Mouse (Mus musculus) hindbrain, postnatal 0 days (tissue): Measurements from ENCODE around the gene Ddx31. TPM values are rescaled to one million over a fixed set of nuclear protein-coding genes. Genes with fewer than 3 reads are reported as not detected.

ENCODE experiments used
- ATAC-seq: fragments of 200-750 bp; cut with Nextera tagmentation; 2 replicates; pipeline ENCODE4 v1.8.0; 2017; ENCODE audit warnings: mild to moderate bottlenecking, moderate TSS enrichment, moderate library complexity
- DNase-seq: peaks from one replicate; pipeline ENCODE4 v3.0.0-alpha.2; 2015; ENCODE audit warnings: low spot score
- H3K27ac ChIP-seq: fragments of 300-500 bp; sonication (generic); 2 replicates; pipeline ENCODE4 v1.5.1; 2014; ENCODE audit warnings: mild to moderate bottlenecking
- H3K27me3 ChIP-seq: fragments of 300-500 bp; sonication (generic); 2 replicates; pipeline ENCODE4 v1.6.1; 2014; ENCODE audit warnings: low read length, mixed read lengths; ENCODE audit not compliant: insufficient read depth
- H3K36me3 ChIP-seq: fragments of 300-500 bp; sonication (generic); 2 replicates; pipeline ENCODE4 v1.6.1; 2014; ENCODE audit warnings: low read length, mixed read lengths; ENCODE audit not compliant: insufficient read depth
- H3K4me1 ChIP-seq: fragments of 300-500 bp; sonication (generic); 2 replicates; pipeline ENCODE4 v1.6.1; 2014; ENCODE audit warnings: antibody characterized with exemption, low read length, mixed read lengths; ENCODE audit not compliant: insufficient read depth
- H3K4me2 ChIP-seq: fragments of 300-500 bp; sonication (generic); 2 replicates; pipeline ENCODE4 v1.6.1; 2014; ENCODE audit warnings: low read depth, mild to moderate bottlenecking, low read length, moderate library complexity, mixed read lengths
- H3K4me3 ChIP-seq: fragments of 300-500 bp; sonication (generic); 2 replicates; pipeline ENCODE4 v1.5.1; 2014; ENCODE audit warnings: low read length
- H3K9ac ChIP-seq: fragments of 300-500 bp; sonication (generic); replicated peaks from 2 replicates; pipeline ENCODE4 v1.6.1; 2014; ENCODE audit warnings: mild to moderate bottlenecking, low read length, moderate library complexity, mixed read lengths
- H3K9me3 ChIP-seq: fragments of 300-500 bp; sonication (generic); 2 replicates; pipeline ENCODE4 v1.6.1; 2016; ENCODE audit warnings: low read length, mixed read lengths
- CTCF ChIP-seq: IDR thresholded peaks from 2 replicates; pipeline ENCODE4 v1.5.1; 2016; ENCODE audit warnings: antibody characterized with exemption, control low read depth, low read depth
- WGBS: fragments of 180-500 bp; shearing (Covaris S2); extraction: QIAGEN DNeasy Blood & Tissue Kit; methylation state at CpG from one replicate; pipeline ENCODE4 v1.1.7; 2014; 5-methylcytosine and 5-hydroxymethylcytosine counted together
- polyA plus RNA-seq: library from polyadenylated mRNA; unstranded; fragments of >200 nt; fragmentation: Nextera tagmentation; extraction: Ambion mirVana; gene quantifications from 2 replicates; pipeline ENCODE4 v1.2.1, GENCODE M21; 2015
- total RNA-seq: library from RNA; depleted of rRNA; stranded (reverse); fragments of >200 nt; gene quantifications from 2 replicates; pipeline ENCODE4 v1.2.3, GENCODE M21; 2014

Ddx31 gene
- total and polyA plus RNA-seq, 2 experiments from 2014 or later: 10.2 to 17.4 TPM

- H3K4me2 ChIP-seq: no peak overlapping the region
- no peak for TF ChIP-seq CTCF
- no peaks in the 10 kb centered on the region for H3K9me3 ChIP-seq
- H3K9ac ChIP-seq: no peak overlapping the region
- H3K27me3 ChIP-seq: no peaks in the 10 kb centered on the region
- ATAC-seq (no peak), DNase-seq (no peak)
- H3K4me1 ChIP-seq: no peaks in the 10 kb centered on the region
- H3K27ac ChIP-seq: no peak overlapping the region
- no peak overlapping the region for H3K4me3 ChIP-seq
- WGBS: 74% methylated on average over 2 of the region's 2 CpGs
- H3K36me3 ChIP-seq: no peaks in the 10 kb centered on the region
Measured at GRCm38 (mm10) chr2:28799575-28799974, 40.6 kb upstream of the Ddx31 start.

GRCm38 (mm10) chr2:28803406-28803805 is 36.8 kb upstream of the Ddx31 start:
- no peak for ATAC-seq
- no peak for TF ChIP-seq CTCF
- Histone ChIP-seq H3K27ac (no peak overlapping the region), H3K4me1 (no peaks in the 10 kb centered on the region), H3K4me2 (no peak overlapping the region), H3K36me3 (no peaks in the 10 kb centered on the region), H3K9me3 (no peaks in the 10 kb centered on the region), H3K9ac (no peak overlapping the region), H3K27me3 (no peaks in the 10 kb centered on the region), H3K4me3 (no peak overlapping the region)
- DNase-seq: no peak
- 82% methylated on average over 7 of the region's 7 CpGs for WGBS

- 74% methylated on average over 6 of the region's 6 CpGs for WGBS
Measured at GRCm38 (mm10) chr2:28808841-28809240, 31.4 kb upstream of the Ddx31 start.

GRCm38 (mm10) chr2:28810260-28811013 is 29.8 kb upstream of the Ddx31 start:
- no peak for DNase-seq
- Histone ChIP-seq H3K4me1 (no peaks in the 10 kb centered on the region), H3K9me3 (no peaks in the 10 kb centered on the region), H3K9ac (no peak overlapping the region), H3K4me3 (no peak overlapping the region), H3K4me2 (no peak overlapping the region), H3K36me3 (no peaks in the 10 kb centered on the region), H3K27me3 (no peaks in the 10 kb centered on the region), H3K27ac (no peak overlapping the region)
- 37% methylated on average over 5 of the region's 5 CpGs for WGBS
- ATAC-seq: no peak
- no peak for TF ChIP-seq CTCF

More at GRCm38 (mm10) chr2:28808841-28809240, 31.4 kb upstream of the Ddx31 start:
- H3K36me3 ChIP-seq: no peaks in the 10 kb centered on the region
- DNase-seq (no peak), ATAC-seq (no peak)
- TF ChIP-seq CTCF: no peak
- H3K4me1 ChIP-seq: no peaks in the 10 kb centered on the region
- H3K27me3 ChIP-seq: no peaks in the 10 kb centered on the region
- no peaks in the 10 kb centered on the region for H3K9me3 ChIP-seq
- no peak overlapping the region for H3K27ac ChIP-seq
- H3K9ac ChIP-seq: no peak overlapping the region
- H3K4me2 ChIP-seq: no peak overlapping the region
- no peak overlapping the region for H3K4me3 ChIP-seq

- H3K4me1 ChIP-seq: no peaks in the 10 kb centered on the region
- H3K9ac ChIP-seq: no peak overlapping the region
- H3K9me3 ChIP-seq: no peaks in the 10 kb centered on the region
- no peak for TF ChIP-seq CTCF
- H3K27me3 ChIP-seq: no peaks in the 10 kb centered on the region
- 83% methylated on average over 4 of the region's 4 CpGs for WGBS
- no peak overlapping the region for H3K27ac ChIP-seq
- ATAC-seq: no peak
- peaks cover 5% of the 10 kb centered on the region; the same call in 1 of the 2 replicates for H3K36me3 ChIP-seq
- no peak overlapping the region for H3K4me3 ChIP-seq
- DNase-seq: no peak
- H3K4me2 ChIP-seq: no peak overlapping the region
Measured at GRCm38 (mm10) chr2:28818866-28819265, 21.3 kb upstream of the Ddx31 start.

- no peak for ATAC-seq
- no peaks in the 10 kb centered on the region for H3K27me3 ChIP-seq
- H3K27ac ChIP-seq: no peak overlapping the region
- peaks cover 63% of the 10 kb centered on the region for H3K36me3 ChIP-seq
- H3K9ac ChIP-seq: no peak overlapping the region
- no peak for DNase-seq
- H3K4me1 ChIP-seq: no peaks in the 10 kb centered on the region
- no peak overlapping the region for H3K4me2 ChIP-seq
- H3K9me3 ChIP-seq: no peaks in the 10 kb centered on the region
- no peak overlapping the region for H3K4me3 ChIP-seq
- peak; percentile 57 for TF ChIP-seq CTCF
- WGBS: 37% methylated on average over 4 of the region's 4 CpGs
Measured at GRCm38 (mm10) chr2:28829265-28829664, 10.9 kb upstream of the Ddx31 start.
